Mouse (Mus musculus) midbrain, embryonic 16.5 days (tissue): ENCODE measurements around the gene Chrnd. TPM values are rescaled to one million over a fixed set of nuclear protein-coding genes. Genes with fewer than 3 reads are reported as not detected.

Experiments used
- ATAC-seq: fragments of 200-750 bp; cut with Nextera tagmentation; 2 replicates; pipeline ENCODE4 v1.8.0; 2017; ENCODE audit warnings: moderate TSS enrichment
- H3K27ac ChIP-seq: fragments of 300-500 bp; sonication (generic); 2 replicates; pipeline ENCODE4 v1.5.1; 2014; ENCODE audit warnings: mild to moderate bottlenecking, low read length, mixed read lengths
- H3K27me3 ChIP-seq: fragments of 300-500 bp; sonication (generic); 2 replicates; pipeline ENCODE4 v1.6.1; 2014; ENCODE audit warnings: low read depth, low read length, mixed read lengths; ENCODE audit not compliant: control insufficient read depth, insufficient read depth
- H3K36me3 ChIP-seq: fragments of 300-500 bp; sonication (generic); 2 replicates; pipeline ENCODE4 v1.6.1; 2014; ENCODE audit warnings: mild to moderate bottlenecking, low read length, moderate library complexity, mixed read lengths; ENCODE audit not compliant: control insufficient read depth, insufficient read depth
- H3K4me1 ChIP-seq: fragments of 300-500 bp; sonication (generic); 2 replicates; pipeline ENCODE4 v1.6.1; 2014; ENCODE audit warnings: mild to moderate bottlenecking, low read length, mixed read lengths; ENCODE audit not compliant: control insufficient read depth, insufficient read depth
- H3K4me2 ChIP-seq: fragments of 300-500 bp; sonication (generic); 2 replicates; pipeline ENCODE4 v1.6.1; 2014; ENCODE audit warnings: mild to moderate bottlenecking, low read length, mixed read lengths
- H3K4me3 ChIP-seq: fragments of 300-500 bp; sonication (generic); 2 replicates; pipeline ENCODE4 v1.5.1; 2014; ENCODE audit warnings: low read depth, mild to moderate bottlenecking, low read length, moderate library complexity, mixed read lengths
- H3K9ac ChIP-seq: fragments of 300-500 bp; sonication (generic); 2 replicates; pipeline ENCODE4 v1.6.1; 2014; ENCODE audit warnings: low read depth, low read length, mixed read lengths
- H3K9me3 ChIP-seq: fragments of 300-500 bp; sonication (generic); replicated peaks from 2 replicates; pipeline ENCODE4 v1.6.1; 2014; ENCODE audit warnings: mild to moderate bottlenecking, low read length, mixed read lengths; ENCODE audit not compliant: control insufficient read depth, poor library complexity, severe bottlenecking
- WGBS: fragments of 180-500 bp; shearing (Covaris S2); extraction: QIAGEN DNeasy Blood & Tissue Kit; methylation state at CpG from one replicate; pipeline ENCODE4 v1.1.7; 2014; 5-methylcytosine and 5-hydroxymethylcytosine counted together
- polyA plus RNA-seq: library from polyadenylated mRNA; unstranded; fragments of >200 nt; fragmentation: Nextera tagmentation; extraction: Ambion mirVana; gene quantifications from 2 replicates; pipeline ENCODE4 v1.2.1, GENCODE M21; 2015

The Chrnd gene
- not detected in 2 replicates for polyA plus RNA-seq

GRCm38 (mm10) chr1:87190429-87190828 is at the start of gene Chrnd:
TSS of gene Chrnd (plus strand) at chr1:87190607.
- H3K27me3 ChIP-seq, result peaks cover 23% of the 10 kb centered on the region
- peaks cover 9% of the 10 kb centered on the region for H3K4me1 ChIP-seq
- H3K9ac ChIP-seq, result no peak within 1 kb of the TSS
- H3K9me3 ChIP-seq, result no peaks in the 10 kb centered on the region
- H3K36me3 ChIP-seq, result no peaks in the 10 kb centered on the region
- WGBS, result 47% methylated on average over 4 of the region's 4 CpGs
- H3K4me2 ChIP-seq, result no peak within 1 kb of the TSS
- H3K4me3 ChIP-seq, result no peak within 1 kb of the TSS
- no peak for ATAC-seq
- H3K27ac ChIP-seq, result no peak within 1 kb of the TSS

- ATAC-seq, result peak; percentile 36; the same call in 1 of the 2 replicates
- H3K9ac ChIP-seq, result no peak overlapping the region
- 69% methylated on average over 4 of the region's 4 CpGs for WGBS
Measured at GRCm38 (mm10) chr1:87141550-87141949, 48.9 kb upstream of the Chrnd start.

GRCm38 (mm10) chr1:87142456-87142855 is 48.0 kb upstream of the Chrnd start:
- H3K36me3 ChIP-seq, result no peaks in the 10 kb centered on the region
- peak; percentile 80 for ATAC-seq
- H3K27ac ChIP-seq, result no peak overlapping the region

More at GRCm38 (mm10) chr1:87141550-87141949, 48.9 kb upstream of the Chrnd start:
- Histone ChIP-seq H3K36me3 (no peaks in the 10 kb centered on the region), H3K9me3 (no peaks in the 10 kb centered on the region), H3K27me3 (no peaks in the 10 kb centered on the region), H3K4me2 (no peak overlapping the region), H3K4me3 (no peak overlapping the region), H3K4me1 (peaks cover 10% of the 10 kb centered on the region; the same call in 1 of the 2 replicates), H3K27ac (no peak overlapping the region)

GRCm38 (mm10) chr1:87143141-87143540 is 47.3 kb upstream of the Chrnd start:
- no peak for ATAC-seq
- Histone ChIP-seq H3K9me3 (no peaks in the 10 kb centered on the region), H3K27ac (no peak overlapping the region), H3K9ac (no peak overlapping the region), H3K27me3 (no peaks in the 10 kb centered on the region), H3K4me1 (peaks cover 10% of the 10 kb centered on the region; the same call in 1 of the 2 replicates), H3K36me3 (no peaks in the 10 kb centered on the region), H3K4me3 (no peak overlapping the region), H3K4me2 (no peak overlapping the region)
- WGBS, result 57% methylated on average over 10 of the region's 10 CpGs

More at GRCm38 (mm10) chr1:87142456-87142855, 48.0 kb upstream of the Chrnd start:
- Histone ChIP-seq H3K4me3 (no peak overlapping the region), H3K9me3 (no peaks in the 10 kb centered on the region), H3K4me1 (peaks cover 10% of the 10 kb centered on the region; the same call in 1 of the 2 replicates), H3K9ac (no peak overlapping the region), H3K4me2 (no peak overlapping the region), H3K27me3 (no peaks in the 10 kb centered on the region)
- 50% methylated on average over 9 of the region's 9 CpGs for WGBS

- Histone ChIP-seq H3K4me1 (peaks cover 7% of the 10 kb centered on the region), H3K27ac (no peak overlapping the region), H3K36me3 (no peaks in the 10 kb centered on the region), H3K9ac (no peak overlapping the region), H3K4me3 (no peak overlapping the region), H3K27me3 (peaks cover 41% of the 10 kb centered on the region), H3K4me2 (no peak overlapping the region), H3K9me3 (no peaks in the 10 kb centered on the region)
- ATAC-seq, result no peak
- 28% methylated on average over 13 of the region's 13 CpGs for WGBS
Measured at GRCm38 (mm10) chr1:87149422-87149821, 41.0 kb upstream of the Chrnd start.

- Histone ChIP-seq H3K9ac (no peak overlapping the region), H3K4me1 (peaks cover 13% of the 10 kb centered on the region), H3K27me3 (peaks cover 51% of the 10 kb centered on the region), H3K4me2 (no peak overlapping the region), H3K27ac (no peak overlapping the region), H3K9me3 (no peaks in the 10 kb centered on the region), H3K4me3 (no peak overlapping the region), H3K36me3 (no peaks in the 10 kb centered on the region)
- no peak for ATAC-seq
- 86% methylated on average over 6 of the region's 6 CpGs for WGBS
Measured at GRCm38 (mm10) chr1:87151286-87151685, 39.1 kb upstream of the Chrnd start.

GRCm38 (mm10) chr1:87153776-87154500 is 36.5 kb upstream of the Chrnd start:
- Histone ChIP-seq H3K4me3 (peak overlapping the region; percentile 45), H3K27ac (no peak overlapping the region), H3K36me3 (no peaks in the 10 kb centered on the region), H3K4me1 (peaks cover 13% of the 10 kb centered on the region), H3K4me2 (peak overlapping the region; percentile 53), H3K9me3 (no peaks in the 10 kb centered on the region), H3K9ac (peak overlapping the region; percentile 37; the same call in 1 of the 2 replicates), H3K27me3 (peaks cover 66% of the 10 kb centered on the region)
- 0 out of 2 replicates have a peak, but pooled peaks have one; percentile 19 for ATAC-seq
- under 1% methylated on average over 70 of the region's 72 CpGs for WGBS

GRCm38 (mm10) chr1:87154501-87155120 is 35.8 kb upstream of the Chrnd start:
- 1% methylated on average over 58 of the region's 58 CpGs for WGBS
- Histone ChIP-seq H3K9ac (peak overlapping the region; percentile 37; the same call in 1 of the 2 replicates), H3K36me3 (no peaks in the 10 kb centered on the region), H3K4me3 (peak overlapping the region; percentile 45), H3K4me2 (peak overlapping the region; percentile 73), H3K9me3 (no peaks in the 10 kb centered on the region), H3K27ac (no peak overlapping the region), H3K4me1 (peaks cover 13% of the 10 kb centered on the region), H3K27me3 (peaks cover 66% of the 10 kb centered on the region)
- ATAC-seq, result 0 out of 2 replicates have a peak, but pooled peaks have one; percentile 4
